Mouse (Mus musculus) layer of hippocampus, postnatal 25 days (tissue): ENCODE results near the gene Tas2r135. TPM values are rescaled to one million over a fixed set of nuclear protein-coding genes. Genes with fewer than 3 reads are reported as not detected.

Experiments
- DNase-seq, 2 experiments: peaks; one replicate each; pipeline ENCODE4 v3.0.0; 2022; ENCODE audit warnings: mixed read lengths in 2 of 2, low spot score in 1 of 2; ENCODE audit errors: extremely low spot score in 1 of 2
- total RNA-seq, 2 experiments: library from RNA; stranded (reverse); gene quantifications; 2 replicates each; pipeline ENCODE4 v1.2.3; 2021

The Tas2r135 gene
- total RNA-seq, 2 experiments from 2014 or later = not detected

DNA sequence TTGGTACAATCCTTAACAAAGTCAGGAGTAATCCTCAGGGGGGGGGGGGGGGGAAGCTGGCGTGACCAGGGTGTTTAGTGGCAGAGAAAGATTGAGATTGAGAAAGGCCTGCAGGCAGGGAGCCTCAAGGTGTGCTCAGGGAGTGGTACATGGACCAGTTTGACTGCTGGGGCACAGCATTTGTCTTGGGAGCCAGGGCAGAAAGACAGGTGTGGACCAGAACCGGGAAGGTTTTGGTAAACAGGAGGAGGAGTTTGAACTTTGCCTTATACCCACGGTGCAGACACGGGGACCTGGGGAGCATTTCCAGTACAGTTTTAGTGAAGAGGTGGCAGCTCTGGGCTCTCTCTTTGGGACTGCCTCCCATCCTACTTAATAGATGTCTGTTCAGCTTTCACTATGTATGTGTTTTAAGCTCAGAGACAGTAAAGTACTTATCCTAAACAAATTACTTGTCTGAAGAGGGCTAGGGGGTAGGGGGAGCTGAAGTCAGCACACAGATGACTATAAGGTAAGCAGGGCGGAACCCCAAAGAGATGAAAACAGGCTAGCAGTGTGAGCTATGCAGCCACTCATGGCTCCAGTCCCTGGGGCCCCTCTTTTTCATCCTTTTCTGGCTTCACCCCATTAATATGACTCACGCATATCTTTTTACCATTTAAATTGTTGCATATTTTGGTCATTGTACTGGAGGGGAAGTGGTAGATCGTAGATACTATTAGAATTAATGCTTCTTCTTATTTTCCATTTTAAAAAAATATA, 31.4 kb upstream of the Tas2r135 start:
- no peak for DNase-seq

DNA sequence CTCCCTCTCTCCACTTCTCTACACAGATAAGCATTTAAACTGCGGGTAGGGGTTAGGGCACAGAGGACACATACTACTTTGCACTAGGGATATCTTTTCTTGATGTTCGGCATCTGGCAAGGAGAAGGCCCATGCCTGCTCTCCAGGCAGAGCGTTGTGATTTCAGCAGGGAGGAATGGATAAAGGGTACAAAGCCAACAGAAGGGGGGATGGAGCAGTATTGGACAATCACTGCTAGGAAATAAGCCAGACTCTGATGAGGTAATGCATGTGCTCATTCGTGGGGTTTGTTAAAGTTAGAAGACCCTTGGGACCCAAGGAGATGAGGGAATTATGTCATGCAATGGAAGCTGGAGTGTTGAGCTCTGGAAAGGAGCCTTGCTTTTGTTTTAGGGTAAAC, 30.5 kb upstream of the Tas2r135 start:
- DNase-seq = no peak

DNA sequence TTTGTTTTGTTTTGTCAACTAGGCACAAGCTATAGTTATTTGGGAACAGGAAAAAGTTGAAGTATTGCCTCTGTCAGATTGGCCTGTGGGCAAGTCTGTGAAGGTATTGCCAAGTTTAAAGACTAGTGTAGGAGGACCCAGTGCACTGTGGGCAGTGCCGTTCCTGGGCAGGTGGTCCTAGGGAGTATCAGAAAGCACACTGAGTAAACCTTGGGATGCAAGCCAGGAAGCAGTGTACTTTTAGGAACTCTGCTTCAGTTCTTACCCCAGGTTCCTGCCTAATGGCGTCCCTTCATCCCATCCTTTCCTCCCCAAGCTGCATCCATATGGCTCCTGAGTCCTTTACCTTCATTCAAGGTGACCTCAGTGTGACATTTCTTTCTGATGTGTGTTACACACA, 30.1 kb upstream of the Tas2r135 start:
- no peak for DNase-seq

DNA sequence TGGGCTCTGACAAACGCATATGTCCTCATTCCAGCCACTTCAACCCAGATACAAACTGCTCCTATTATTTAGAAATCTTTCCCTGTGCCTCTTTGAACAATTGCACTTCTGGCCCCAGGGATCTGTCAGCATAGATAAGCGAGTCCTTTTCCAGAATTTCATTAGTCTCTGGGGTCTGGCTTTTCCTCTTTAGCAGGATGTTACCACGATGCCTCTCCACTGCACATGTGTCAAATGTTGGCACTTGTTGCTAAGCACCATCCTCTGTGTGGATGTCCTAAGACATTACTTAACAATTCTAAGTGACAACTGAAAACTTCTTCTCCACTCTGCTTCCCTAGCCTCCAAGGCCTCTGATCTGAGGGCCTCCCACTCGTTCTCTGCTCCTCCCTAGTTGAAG, 29.2 kb upstream of the Tas2r135 start:
- no peak for DNase-seq

DNA sequence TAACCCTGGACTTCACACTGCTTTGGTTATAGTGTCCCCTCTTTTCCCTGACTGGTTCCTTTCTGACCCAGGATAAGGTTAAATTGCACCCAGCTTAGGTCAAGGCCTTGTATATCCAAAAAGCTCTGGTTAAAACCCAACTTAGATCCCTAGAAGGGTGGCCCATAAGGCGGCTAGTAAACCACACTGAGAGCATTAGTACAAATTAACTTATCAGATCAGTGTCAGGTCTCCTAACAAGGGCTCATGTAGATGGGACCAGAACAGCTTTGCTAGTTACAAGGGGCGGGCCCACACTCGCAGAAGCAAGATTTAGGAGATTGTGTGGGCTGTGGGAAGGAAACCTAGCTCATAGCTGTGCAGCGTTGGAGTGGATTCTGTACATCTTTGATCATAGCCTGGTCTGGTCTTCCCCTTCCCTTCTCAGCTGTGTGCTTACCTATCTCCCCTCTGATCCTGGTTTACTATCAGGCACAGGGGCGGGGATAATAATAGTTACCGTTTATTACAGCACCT, 28.7 kb upstream of the Tas2r135 start:
- DNase-seq = no peak

DNA sequence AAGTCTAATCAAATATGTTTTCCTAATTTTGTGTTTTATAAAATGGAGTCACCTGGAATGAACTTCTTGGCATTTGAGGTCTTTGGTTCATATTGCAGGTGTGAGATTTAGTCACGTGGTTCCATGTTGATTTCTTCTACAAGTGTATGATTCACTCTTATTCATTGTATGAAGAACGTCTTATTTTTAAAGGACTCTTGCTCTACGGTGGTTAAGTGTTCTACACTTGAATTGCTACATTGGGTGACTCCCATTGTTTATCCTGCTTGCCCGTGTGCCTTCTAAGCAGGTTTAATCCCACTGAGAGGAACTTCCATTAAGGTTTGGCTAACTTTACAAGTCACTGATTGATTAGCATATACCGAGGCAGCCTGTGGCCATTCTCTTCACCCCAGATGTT, 28.0 kb upstream of the Tas2r135 start:
- no peak for DNase-seq

DNA sequence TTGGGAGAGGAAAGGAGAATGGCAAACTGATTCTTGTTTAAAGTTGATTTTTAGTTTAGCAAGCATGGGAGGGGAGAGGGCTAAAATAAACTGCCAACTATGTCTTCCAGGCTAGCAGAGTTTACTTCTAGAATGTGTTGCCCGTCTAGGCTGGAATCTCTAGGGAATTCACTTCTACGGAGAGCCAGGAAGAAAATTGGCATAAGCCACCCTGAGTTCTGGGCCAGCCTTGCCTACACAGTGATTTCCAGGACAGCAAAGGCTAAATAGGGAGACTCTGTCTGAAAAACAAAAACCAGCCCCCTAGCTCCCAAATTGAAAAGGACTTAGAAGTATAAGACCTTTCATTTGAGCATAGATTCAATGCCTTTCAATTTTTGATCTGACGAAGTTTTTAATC, 25.7 kb upstream of the Tas2r135 start:
- no peak for DNase-seq

DNA sequence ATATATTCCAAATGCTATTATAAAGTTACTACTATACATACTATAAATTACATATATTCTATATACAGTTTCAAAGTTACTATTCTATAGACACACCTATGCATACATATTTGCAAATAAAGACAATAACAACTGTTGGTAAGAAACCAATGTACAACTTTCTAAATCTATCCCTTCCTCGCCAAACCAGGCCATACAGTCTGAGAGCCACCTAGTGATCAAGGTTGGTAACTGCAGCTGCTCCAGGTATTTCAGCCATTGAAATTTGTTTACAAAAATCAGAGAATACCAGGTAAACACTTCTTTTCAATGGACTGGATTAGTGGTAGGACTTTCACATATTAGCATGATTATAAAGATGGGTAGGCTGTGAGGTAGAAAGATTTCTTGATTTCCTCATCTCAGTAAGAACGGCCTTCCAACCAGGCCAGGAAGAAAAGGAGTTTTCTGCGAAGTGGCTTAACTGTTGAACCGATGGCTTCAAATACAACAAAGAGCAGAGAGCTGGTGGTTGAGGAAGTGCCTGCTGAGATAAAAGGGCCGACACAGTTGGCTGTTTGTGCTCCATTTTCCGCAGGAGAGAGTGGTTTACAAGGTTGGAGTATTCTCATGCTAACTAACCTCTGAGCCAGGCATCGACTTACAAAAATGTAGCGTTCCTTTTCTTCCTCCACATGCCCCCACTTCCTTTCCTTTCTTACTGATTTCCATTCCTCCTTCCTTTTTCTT, 24.7 kb upstream of the Tas2r135 start:
- peak in 1 of 2 experiments; percentile 35 for DNase-seq

DNA sequence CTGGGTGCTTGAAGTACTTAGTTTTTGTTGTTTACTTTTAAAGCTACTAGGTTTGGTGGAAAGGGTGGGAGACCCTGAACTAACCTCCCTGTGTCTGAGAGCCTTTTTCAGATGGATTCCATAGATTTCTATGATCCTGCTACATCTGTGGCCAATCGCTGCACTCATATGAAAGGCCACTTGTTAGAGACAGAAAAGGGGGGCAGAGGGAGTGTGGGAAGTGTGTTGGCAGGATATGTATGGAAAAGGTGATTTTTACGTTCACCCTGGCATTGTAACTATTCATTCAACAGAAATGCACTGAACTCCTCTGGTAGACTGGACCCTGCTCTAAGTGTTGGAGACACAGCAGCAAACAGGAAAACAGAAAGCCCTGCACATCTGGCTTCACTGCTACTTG, 24.0 kb upstream of the Tas2r135 start:
- no peak for DNase-seq

DNA sequence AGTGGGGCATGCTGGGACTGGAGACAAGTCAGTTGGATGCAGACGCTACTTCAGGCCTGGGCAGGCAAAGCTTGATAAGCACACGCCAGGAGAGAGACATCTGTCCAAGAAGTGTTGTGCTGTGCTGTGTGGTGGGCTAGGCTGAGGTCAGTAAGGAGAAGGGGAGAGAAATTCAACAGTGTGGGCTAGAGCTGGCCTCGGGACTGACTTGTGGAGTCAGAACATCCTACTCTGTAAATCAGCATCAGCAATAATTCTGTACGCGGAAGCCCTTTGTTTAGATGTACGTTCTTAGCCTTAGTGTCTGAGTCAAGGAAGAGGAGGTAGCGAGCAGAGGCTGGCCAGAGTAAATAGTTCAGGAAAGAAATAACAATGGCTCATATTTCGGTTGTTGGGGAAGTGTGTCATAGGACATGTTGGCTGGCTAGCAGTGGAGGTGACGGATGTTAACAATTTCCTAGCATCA, 23.3 kb upstream of the Tas2r135 start:
- DNase-seq = no peak

DNA sequence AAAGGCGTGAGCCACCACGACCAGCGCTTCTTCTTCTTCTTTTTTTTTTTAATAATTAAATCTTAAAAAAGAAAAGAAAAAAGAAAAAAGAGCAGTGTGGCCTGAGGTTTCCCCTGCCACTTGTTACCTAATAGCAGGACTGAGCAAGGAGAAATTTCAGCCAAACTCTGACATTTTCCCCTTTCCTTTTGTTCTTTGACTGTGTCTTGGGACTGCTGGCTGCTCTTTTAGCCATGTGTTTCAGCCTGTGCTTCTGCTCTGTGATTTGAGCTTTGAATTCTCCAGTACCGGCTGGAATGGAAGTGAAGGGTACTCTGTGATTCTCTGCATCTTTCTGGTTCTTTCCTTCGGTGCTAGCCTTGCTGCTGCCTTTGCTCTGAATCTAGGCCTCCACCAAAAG, 21.9 kb upstream of the Tas2r135 start:
- DNase-seq = no peak

DNA sequence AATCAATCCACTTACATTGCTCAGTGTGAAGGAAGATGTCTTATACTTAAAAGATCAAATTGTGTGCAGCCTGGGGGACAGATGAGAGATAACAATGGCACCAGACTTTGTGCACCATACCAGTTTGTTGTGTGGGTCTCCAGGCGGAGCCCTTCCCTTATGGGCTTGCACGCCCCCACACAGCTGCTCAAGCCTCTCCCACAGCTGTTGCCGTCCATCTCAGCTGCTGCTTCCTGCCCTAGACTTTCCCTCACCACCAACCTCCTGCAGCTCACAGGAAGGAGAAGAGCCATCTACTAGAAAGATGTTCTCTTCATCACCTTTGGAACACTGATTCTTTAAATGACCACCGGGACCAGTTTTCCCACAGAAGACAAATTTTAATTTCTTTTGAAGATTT, 19.6 kb upstream of the Tas2r135 start:
- no peak for DNase-seq

DNA sequence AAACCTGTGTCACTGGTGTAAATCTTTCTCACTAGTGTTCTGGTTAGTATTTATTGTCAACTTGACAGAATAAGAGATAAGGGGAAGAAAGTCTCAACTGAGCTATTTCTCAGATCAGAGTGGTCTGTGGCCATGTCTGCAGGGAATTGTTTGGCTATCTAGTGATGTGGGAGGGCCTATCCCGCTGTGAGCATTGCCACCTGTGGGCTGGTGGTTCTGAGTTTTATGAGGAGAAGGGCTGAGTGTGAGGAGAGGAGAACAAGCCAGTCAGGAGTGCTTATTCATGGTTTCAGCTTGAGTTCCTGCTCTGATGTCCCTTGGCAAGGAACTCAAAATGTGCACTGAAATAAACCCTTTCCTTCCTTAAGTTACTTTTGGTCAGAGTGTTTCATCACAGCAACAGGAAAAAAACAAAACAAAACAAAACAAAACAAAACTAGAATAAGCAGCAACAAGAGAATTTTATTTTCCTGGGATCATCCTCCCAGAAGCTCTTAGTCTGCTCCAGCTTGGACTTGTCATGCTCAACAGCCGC, 13.4 kb upstream of the Tas2r135 start:
- DNase-seq = no peak

DNA sequence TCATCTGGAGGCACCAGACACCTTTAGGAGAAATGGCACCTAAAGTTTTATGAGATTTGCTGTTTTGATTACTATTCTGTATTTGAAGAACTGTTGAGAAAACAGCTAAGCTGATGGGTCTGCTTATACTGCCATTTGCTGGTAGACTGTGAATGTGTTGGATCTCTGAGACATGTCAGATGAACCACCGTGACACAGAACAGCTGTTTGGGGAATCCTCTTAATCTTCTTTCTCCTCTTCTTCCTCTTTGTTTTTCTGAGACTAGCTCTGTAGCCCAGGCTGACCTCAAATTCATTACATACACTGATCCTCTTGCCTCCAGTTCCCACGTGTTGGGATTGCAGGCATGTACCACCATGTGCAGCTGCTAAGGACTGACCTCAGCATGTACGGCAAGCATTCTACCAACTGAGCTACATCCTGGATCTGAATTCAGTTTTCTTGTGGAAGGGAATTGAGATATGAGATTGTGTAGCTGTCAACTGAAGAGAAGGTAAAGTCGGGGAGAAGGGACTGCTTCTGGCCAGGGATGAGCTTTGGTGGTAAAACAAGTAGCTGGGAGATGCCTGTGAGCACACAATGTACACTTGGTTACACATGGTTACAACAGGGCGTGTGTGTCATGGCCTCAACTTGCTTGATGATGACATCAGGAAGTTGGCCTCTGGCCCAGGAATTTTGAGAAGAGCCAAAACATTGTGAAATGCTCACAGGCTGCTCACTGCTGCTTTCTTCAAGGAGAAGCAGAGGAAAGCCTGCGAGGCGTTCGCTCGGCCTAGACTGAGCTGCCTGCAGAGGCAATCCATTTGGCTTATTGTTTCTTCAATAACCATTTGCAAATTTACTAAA, 9.0 kb upstream of the Tas2r135 start:
- DNase-seq = peak in 1 of 2 experiments; percentile 18

DNA sequence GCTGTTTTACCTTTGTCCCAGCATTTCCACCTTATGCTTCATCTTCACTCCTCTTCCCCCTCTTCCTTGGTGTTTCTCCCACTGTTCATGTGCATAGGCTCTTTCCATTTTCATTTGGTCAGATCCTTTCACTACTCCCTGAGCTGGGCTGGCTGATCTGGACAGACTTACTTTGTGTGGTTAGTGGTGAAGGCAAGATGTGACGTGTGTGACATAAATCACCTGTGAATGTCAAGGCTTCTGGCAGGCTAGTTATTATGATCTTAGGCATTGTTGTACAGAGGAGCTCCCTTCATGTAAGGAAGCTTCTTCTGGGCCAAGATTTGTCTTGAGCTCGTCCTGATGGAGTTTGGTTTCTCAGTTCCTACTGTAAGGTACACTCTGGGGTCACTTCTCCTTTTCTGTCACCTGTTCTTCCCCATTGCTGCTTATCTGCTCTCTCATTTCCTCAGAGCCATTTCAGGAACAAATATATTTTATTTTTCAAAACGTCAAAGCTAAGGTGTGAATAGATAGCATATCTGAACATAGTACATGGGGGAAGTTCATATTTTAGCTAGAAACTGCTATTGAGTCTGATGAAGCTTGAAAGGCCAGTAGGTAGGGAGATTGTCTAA, 8.1 kb upstream of the Tas2r135 start:
- no peak for DNase-seq

DNA sequence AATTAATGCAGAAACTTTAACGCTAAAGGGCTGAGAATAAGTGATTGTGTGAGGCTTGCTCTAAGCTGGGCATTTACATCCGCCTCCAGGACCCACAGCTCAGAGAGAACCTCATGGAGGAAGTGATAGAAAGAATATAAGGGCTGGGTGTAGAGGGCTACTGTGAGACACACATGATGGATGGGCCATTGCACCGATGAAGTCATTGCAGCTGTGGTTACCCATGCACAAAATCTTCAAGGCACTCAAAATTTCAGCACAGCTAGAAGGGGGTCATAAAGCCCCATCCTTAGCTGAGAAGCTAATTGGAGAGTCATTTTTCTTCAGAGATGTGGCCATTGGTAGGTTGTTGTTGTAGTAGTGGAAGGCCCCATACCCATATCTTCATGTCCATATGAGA, 6.9 kb upstream of the Tas2r135 start:
- DNase-seq = no peak

DNA sequence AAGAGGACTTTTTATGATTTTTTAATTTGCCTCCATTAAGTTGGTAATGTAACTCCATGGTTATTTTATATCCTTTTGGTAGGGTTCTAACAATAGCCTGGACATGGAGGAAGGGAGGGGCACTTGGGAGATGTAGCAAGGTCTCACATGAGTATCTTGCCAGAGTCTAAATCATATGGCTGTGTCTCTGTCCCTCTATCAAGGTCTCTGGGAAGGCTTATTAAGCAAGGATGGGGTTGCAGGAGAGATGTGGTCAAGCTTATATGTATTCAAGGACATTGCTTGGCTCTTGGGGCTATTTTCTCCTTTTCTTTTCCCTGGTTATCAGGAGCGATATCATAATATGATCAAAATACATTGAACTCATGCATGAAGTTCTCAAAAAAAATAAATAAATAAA, 6.2 kb upstream of the Tas2r135 start:
- DNase-seq = no peak

DNA sequence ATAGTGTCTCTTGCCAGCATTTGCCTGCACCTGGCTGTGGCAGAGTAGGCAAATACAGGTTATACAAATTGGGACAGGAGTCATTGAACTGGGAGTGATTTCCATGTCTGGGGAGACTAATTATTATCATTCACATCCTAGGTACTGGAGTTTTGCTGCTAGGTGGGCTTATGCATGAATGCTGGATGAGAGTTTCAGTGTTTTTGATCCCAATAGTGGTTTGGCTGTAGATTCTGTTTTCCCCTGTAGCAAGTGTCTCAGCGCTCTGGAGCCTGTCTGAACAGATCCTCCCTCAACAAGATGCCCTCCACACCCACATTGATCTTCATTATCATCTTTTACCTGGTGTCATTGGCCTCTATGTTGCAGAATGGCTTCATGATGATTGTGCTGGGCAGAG, 5.3 kb upstream of the Tas2r135 start, which contains the start of gene Tas2r143:
Gene Tas2r143, plus strand, starts transcription at position 301 of the 400 bp plus-strand sequence.
- DNase-seq = no peak

DNA sequence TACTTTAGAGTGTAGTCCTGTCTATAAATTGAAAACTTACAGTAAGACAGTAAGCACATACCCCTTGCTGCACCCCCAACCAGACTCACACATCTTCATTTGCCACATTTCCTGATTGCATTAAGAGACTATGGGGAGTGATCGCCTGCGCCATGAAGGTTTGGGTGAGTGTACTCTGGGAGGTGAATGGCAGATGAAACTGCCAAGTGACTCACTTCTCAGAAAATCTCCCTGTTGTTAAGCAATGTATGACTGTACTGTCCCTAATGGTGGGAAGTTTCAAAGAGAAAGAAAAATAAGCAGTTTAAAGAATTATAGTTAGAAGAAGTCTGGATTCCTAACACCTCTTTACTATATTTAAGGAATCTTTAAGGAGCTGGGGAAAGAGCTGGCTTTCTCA, 14.2 kb downstream of the Tas2r135 start:
- no peak for DNase-seq

DNA sequence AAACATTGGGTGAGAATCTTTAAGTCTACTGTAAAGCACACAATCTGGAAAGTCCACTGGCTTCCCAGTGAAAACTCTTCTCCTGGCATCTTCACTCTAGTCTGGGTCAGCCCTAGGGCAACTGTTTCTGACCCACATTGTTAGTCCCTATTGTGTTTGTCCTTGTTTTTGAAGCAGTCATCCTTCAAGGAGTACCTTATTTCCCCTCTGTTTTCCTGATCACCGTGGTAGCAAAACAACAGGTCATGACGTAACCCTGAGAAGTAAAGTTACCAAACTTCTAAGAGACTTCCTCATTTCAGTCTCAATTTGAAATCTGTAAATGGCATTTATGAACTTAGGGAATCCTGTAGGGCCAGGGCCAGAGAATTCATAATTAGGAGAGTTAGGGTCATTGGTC, 16.2 kb downstream of the Tas2r135 start:
- DNase-seq = no peak
